Mouse (Mus musculus) c-Kit-positive CD71-positive TER-119-negative erythroid progenitor cells, embryonic 14.5 days (primary cell): Measurements from ENCODE around the gene Itk.

Experiments
- DNase-seq: peaks from one replicate; pipeline ENCODE4 v3.0.0-alpha.2; 2013; ENCODE audit warnings: low read depth

Itk gene

DNA sequence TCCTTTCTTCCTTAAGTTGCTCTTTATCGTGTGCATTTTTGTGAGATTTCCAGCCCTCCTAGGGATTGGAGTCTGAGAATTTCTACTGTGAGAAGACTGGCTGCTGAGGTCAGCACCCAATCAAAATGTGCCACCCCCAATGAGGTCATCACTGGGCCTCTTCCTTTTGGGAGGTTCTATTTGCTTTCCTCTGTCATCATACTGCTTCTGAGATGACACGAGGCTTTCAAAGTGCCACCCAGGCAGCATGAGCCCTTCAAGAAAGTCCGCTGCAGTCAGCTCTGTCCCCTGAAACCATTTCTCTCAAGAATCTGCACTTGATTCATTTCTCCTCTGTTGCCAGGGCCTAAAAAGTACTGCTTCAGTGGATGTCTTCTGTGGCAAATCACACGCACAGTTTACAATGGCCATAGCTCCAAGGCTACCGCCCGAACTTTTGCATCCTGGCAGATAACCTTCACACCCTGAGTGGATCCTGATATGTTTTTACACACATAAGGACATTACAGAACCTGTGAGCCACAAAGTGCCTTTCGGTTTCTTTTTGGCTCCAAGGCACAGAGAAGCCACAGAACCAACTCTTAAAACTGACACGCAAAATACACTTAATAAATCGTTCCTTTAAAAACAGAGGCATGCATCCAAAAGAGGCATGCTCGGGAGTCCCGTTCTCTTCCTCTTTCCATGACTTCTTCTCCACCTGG lies 80.9 kb downstream of the Itk start:
- no peak for DNase-seq

DNA sequence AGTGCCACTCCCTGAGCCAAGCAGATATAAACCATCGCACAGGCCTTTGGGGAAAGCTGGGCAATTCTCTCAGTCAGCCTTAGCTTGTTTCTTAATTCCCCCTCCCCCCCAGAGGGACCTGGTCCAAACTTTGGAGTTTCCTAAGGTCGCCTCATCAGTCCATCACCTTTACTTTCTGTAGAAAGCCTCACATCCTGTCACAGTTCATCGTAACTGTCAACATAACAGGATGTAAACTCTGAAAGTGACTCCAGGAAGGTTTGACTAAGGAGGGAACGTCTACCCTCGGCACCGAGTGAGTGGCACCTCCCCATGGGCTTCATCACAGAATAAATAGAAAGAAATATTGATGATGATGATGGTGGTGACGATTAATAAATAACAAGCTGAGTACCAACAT lies 81.5 kb downstream of the Itk start:
- DNase-seq = no peak

DNA sequence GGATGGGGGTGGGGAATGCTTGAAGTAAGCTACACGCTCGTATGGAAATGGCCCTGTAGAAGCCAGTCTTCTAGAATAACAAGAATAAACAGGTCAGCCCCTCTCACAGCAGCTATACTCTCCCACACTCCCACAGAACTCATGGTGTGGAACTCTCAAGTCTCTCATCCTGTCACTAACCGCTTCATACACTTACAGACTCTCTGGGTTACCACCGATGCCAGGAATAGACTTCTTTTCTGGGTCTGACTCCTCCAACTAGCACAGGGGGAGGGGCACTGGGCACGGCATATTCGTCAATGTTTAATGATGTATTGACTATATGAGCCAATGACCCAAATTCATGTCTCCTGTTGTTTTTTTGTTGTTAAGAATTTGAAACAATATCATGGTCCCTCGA lies 82.5 kb downstream of the Itk start:
- no peak for DNase-seq

DNA sequence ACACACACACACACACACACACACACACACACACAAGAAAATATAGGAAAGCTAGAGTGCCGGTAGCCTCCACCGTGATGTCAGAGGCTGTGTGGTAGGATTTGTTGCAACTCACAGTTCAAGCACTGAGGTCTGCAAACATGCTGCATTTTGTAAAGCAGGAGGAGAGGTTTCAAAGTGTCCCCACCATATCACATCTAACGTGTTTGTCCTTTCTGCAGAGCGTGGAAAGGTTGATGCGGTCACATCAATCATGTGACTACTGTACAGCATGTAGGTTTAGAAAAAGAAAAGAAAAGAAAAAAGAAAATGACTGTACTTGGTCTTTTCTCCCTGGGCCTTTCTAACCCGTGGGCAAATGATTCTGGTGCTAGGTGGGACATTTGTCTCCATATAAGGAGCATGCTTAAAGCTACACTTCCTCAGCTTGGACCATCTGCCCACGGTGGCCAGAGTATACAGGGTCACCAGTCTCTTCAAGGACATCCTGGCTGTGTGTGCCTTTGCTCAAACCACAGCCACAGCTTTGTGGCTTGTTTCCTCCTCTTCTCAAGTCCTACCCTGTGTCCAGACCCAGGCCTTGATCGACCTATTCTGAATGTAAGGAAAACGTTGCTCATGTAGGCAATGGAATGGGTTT lies 83.3 kb downstream of the Itk start:
- DNase-seq = no peak

DNA sequence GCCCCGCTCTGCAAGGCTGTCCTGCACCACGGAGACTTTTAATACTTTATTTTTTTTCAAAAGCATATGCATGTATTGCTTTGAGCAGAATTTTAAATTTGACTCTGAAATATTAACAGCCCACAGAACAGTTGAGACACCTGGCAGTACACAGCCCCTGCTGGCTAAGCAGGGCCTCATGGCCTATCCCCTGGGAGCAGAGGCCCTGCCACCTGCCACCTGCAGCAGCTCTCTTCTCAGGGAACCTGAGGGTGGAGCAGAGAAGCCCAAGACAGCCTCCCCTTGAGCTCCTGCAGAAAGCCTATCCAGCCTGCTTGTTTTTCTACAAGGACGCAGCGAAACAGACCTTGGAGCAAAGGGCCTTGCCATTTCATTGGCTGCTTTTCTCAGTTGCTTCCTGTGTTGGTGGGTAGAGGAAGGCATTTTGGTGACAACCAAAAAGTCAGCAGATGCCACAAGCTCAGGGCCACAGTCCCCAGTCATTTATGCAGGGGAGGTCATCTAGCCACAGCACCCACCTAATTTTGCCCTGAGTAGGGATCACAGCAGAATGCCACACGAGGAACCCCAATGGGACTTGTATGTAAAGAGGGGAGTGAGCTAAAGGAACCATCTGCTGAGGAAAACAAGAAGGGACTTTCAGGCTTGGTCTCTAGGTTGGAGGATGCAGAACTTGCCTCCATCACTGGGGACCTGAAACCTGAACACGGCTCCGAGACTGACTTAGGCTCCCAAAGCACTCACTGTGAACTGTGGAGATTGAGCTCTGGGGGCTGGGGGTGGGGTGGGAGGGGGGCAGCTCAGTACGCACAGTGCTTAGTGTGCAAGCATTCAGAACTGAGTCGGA lies 84.2 kb downstream of the Itk start:
- DNase-seq = no peak

DNA sequence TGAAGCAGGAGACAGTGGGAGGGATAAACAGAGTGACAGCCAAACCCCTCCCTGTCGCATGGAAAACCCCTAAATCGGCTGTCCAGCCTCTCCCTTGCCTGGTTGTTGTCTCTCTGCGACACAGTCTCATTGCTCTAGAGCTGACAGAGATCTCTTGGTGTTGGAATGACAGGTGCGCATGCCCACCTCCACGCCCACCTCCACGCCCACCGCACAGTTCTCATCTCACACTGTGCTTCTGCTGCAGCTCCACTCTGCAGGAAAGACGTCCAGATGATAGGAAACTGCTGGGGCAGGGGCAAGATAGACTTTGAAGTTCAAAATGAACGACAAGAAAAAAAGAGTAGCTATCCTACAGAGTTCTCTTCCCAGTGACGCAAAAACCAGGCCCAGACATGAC lies 85.2 kb downstream of the Itk start:
- DNase-seq = no peak

DNA sequence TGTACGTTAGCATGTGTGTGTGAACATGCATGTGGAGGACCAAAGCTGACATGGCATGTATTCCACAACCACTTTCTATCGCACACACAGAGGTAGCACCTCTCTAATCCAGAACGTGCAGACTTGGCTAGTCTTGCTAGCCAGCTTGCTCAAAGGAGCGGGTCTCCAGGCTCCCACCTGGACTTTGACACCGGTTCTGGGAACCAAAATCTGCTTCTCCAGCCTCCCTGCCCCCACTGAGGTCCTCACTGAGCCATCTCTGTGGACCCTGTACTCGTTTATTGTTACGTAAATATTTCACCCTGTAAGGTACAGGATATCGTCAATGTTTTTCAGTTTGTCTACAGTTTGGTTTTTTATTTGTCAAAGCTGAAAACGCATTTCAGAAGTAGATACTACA lies 86.8 kb downstream of the Itk start:
- no peak for DNase-seq

DNA sequence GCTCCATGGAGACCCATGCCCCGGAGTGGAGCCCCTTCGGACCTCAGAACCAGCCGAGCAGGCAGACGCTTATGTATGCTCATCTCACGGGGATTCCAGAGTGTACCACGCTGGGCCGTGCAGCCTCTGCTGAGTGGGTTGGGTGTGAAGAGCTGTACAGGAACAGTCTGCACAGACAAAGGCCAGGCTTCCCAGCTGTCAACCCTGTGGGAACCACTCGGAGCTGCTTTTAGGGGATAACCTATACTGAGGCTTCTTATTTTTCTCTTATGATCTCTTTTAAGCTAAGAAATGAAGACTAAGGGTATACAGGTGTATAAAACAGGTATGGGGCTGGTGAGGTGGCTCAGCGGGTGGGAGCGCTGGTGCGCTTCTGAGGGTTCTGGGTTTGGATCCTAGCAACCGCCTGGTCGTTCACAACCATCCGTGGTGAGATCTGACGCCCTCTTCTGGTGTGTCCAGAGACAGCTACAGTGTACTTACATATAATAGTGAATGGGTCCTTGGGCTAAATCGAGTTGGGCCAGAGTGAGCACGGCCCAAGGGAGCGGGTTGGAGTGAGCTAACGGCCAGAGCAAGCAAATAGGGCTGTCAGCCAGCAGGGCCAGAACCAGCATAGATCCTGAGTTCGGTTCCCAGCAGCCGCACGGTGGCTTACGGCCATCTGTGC lies 87.6 kb downstream of the Itk start:
- no peak for DNase-seq

DNA sequence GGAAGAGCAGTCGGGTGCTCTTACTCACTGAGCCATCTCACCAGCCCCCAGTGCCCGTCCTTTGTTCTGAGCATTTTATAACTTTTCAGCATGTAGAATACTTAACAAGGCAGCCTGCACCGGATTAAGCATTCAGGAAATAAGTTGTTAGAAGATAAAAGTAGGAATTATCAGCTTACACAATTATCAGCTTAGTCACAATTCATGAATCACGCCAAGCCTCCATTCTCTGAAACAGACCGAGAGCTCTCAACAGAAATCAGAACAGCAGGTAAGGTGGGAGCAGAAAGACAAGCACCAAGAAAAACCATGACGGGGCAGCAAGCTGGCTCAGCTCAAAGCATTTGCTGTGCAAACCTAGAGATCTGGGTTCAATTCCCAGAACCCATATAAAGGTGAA lies 89.4 kb downstream of the Itk start:
- DNase-seq = no peak

DNA sequence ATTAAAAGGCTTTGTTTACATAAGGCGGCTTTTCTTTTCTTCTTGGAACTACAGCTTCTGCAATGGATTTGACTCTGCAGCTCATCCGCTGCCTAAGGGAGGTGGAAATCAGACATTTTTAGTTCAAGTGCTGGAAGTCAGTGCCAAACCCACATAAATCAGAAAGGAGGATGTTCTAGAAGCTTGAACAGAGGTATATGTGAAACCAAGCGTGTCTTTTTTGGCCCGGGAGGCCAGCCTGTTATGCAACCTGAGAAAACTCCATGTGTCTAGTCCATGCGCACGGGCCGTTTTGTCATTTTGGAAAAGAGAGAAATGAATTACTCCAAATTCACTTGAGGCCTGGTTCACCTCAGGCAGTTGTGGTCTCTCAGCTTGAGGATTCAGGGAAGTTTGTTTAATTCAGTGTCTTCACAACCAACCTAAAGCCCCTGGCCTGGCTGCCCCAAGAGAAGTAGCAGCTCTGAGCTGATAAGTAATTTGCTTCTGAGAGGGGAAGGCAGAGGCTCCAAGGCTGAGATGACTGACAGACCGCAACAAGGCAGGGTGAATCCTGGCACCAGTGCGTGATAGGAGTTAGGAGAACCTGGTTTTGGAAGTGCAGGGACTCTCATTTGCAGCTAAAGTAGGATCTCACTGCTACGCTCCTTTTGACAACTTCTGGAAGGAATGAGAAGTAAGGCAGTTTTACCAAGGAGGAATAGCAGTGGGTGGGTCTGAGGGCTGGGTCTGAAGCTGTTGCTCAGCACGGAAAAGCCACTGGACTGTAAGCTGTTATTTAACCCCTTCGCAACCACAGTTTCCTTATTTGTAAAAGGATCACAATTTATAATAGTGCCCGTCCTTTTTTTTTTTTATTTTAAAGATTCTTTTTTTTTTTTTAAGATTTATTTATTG lies 90.2 kb downstream of the Itk start:
- DNase-seq = no peak

DNA sequence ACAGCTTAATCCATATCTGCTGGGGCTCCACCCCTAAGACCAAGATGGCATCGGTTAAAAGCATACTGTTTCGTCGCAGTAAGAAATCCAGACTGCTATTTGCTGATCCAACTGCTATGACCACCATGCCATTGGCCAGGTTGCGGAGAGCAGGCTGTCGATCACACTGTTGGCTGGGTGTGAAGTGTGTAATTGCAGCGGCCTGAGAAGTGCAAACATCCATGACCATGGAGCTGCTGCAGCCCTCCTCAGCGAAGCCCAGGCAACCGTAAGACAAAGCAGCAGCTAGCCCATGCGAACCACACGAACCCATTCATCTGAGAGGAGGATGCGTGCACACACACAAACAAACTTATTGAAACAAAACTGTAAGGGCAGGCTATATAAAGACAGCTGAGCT lies 94.9 kb downstream of the Itk start:
- no peak for DNase-seq

DNA sequence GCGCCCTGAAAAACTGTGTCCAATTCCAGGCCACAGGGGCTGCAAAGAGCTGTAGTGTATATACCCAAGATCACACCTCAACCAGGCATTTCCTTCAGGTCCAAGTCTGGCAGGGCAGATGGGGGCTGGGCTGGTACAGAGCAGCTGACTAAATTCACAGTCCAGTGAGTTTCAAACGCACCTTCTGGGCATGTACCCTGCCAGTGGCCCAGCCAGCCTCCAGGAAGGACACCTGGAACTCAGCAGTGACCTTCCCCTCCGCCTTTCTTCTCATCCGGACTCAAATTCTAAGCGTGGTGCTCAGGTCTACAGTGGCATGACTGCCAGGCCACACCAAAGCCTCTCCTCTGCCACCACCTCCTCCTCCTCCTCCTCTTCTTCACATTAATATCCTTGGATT lies 95.8 kb downstream of the Itk start:
- no peak for DNase-seq

DNA sequence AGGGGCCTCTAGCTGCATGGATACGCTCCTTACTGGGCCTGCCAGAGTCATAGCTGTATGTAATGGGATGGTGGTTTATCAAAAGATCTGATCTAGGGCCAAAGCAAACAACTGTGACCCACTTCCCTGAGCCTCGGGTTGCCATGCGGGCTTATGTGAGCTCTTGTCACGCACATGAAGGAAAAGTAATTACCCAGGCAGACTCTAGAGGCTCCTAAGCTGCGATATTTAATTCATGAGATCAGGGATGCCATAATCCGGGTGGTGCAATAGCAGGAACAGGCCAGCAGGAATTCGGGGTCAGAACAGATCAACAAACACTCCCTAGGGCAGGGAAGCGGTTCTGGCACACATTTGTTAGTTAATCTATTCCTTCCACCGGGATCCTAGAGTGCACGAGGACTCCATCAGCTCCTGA lies 98.3 kb downstream of the Itk start:
- no peak for DNase-seq

DNA sequence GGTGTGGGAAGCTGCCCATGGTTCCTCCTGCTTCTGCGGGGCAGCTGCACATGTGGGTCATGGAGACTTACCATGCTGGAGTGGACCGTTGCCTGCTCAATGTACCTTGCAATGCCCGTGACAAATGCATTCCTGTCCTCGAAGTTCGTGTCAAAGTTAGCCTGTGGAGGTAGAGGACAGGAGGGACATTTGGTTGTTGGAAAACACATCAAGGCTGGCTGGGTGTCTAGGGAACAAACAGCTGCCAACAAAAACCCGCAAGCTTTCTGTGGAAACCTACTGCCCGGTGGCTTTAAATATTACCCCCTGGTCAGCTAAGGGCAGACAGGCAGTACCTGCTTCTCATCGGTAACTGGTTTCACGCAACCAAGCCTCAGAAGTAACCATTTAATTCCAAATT lies 99.8 kb downstream of the Itk start:
- DNase-seq = no peak

DNA sequence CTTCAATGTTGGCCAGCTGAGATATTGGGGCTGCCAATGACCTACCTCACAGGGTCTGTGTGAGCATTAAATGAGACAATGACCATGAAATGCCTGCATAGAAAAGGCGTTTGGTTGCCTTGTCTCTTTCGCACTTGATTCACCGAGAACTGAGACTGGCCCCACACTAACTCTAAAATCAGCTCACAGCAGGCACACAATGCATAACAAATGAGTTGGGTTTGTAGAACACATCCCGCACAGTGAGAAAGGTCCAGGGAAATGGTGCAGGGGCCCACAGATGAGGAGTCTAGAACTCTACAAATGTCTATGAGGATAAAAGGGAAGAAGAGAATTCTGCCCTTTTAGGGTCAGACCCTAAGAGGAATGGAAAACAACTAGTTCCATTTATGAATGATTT lies 100.3 kb downstream of the Itk start:
- DNase-seq = no peak

DNA sequence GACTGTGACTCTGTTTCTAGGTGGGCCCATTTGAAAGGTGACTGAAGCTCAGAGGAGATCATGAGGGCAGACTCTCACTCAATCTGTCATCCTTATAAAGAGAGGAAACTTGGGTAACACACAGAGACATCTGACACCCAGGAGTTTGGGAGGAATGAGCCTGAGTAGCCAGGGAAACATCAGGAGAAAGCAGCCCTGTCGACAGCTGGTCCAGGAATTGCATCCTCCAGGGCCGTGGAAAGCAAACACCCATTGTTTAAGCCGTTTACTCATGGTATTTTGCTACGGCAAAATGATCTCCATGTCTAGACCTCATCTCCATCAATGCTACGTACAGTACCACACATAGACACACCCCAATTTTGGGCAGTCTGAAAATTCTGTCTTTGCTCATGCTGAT lies 101.2 kb downstream of the Itk start:
- no peak for DNase-seq

DNA sequence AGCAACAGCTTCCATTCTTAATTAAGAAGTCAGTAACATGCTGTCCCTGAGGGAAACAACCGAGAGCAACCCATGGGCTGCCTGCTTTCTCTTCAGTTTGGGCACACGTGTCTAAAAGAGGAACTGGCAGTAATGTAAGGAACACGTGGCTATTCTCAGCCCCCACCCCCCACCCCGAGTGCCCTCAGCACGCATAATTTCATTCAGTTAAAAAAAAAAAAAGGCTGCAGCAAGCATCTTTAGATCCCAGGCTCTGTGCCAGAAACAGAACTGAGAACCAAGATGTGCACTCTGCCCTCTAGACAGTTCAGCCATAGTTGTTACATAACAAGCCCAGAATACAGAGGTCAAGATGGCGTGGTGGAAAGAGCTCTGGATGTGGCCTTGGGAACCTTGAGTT lies 102.5 kb downstream of the Itk start:
- no peak for DNase-seq

DNA sequence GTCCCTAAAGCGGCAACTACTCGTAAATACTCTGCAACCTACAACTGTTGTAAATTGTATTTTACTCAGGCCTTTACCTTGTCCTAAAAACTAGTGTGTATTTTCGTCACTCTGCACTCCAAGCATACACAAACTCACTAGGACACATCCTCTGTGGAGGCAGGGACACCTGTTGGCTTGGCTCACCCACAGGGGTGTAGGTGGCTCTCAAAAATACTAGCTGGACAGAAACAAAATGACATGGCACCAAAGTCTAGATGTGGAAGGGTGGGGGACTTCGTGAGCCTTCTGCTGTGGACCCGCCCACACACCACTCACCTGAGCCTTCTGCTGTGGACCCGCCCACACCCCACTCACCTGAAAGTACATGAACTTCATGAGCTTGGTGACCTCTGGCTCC lies 105.5 kb downstream of the Itk start:
- no peak for DNase-seq

DNA sequence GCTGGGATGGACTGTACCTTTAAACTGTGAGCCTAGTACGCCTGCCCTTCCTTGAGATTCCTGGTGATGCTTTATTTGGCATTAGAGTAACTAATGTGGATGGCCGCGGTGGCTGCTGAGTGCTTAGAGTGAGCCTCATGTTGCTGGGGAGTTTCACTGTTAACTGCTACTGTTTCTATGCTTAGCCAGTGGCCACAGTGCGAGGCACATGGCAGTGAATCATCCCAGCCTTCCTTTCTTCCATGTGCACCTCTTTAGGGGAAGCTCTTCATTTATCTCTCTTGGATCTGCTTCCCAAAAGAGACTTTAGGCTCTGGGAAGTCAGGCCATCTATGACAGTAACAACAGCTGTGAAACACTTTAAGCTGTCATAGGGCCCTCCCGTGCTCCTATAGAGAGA lies 106.7 kb downstream of the Itk start:
- DNase-seq = no peak

DNA sequence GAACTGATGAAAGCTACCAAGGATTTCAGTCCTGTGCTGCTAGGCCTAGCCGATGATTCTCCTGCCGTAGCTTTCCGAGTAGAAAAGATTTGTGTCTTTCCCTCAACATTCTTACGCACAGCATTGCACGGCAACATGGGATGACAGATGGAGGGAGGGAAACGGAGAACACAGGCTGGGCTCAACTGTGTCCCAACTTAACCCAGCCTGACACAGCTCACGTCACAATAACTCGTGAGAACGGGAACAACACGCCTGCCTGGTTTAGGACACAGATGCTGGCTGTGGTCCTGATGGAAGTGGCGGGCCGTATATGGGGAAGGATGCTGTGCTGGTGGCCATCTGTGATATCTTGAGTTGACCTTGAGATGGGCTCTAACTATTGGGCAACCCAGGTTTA lies 110.6 kb downstream of the Itk start:
- DNase-seq = no peak

DNA sequence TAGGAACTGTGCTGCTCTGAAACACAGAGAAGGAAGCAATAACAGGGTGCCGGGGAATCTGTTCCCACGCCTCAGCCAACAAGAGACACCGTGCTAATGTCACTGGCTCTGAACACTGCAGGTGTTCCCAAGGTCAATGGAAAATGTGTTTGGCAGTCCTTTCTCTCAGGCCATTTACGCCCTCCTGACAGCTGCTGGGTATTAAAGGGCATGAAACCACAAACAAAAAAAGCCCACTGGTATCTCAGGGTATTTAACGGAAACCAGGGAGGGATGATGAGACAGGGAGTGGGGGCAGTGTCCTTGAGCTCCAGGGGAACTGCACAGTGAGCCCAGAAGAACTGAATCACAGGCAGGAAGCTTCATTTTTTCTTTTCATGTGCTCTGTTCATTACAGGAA lies 111.2 kb downstream of the Itk start:
- no peak for DNase-seq

DNA sequence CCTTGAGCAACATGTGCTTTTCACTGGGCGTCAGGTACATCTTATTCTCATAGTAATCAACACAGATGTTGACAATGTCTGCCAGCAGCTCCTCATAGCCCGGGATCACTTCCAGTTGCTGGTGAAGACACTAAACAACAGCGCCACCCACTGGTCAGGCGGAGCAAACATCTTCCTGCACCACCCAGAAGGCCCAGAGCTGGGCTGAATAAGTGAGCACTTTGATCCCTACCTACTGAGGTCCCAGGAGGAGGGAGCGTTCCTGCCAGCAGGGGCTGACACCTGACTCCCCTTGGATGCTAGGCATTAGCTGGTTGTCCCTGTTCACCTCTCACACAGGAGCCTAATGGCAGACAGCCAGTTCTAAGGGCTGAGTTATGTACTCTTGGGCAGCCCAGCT lies 112.5 kb downstream of the Itk start:
- DNase-seq = peak; percentile 23
